Mouse (Mus musculus): ENCODE measurements around the gene Icosl. TPM values are rescaled to one million over a fixed set of nuclear protein-coding genes. Genes with fewer than 3 reads are reported as not detected.
"Not testable (repeated sequence)": the region's sequence is repeated elsewhere in the genome, so short reads cannot be mapped to it uniquely, and the experiment has no call there.

Icosl gene
- total RNA-seq, 1 experiment from 2014 or later: 10.0 TPM

DNA sequence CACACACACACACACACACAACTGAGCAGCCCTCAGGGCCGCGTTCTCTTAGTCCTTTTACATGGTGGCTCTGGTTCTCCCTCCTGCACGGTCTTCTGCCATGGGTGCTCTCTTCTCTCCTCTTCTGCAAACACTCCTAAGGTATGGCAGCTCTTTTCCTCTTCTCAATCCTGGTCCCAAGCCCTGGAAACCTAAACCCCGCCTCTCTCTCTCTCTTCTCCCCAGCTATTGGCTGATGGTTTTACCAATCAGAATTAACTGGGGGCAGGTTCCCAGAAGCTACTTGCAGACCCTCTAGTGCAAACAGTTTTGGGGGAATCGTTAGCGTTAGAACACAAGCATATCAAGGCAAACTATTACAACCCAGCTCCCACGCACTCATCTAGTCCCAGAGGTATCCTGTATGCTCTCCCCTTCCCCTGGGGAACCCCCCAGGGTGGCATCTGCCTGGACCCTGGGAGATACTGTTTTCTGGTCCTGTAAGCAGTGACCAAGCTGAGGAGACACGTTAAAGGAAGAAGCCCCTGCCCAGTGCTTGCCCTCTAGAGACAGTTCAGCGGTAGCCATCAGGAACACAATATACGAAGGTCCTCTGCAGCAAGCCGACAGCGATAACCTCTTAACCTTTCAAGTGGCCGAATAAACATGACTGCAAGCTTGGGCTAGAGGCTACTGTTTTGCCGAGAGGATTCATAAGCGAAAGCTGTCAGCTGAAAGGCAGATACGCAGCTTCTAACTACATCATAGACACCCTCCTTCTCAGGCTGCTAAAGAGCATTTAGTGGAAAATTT is 32.1 kb downstream of the Icosl start:
- ATAC-seq (replicated peaks; ENCODE audit: insufficient number of reproducible peaks, low FRiP score, low TSS enrichment, poor library complexity, severe bottlenecking): no peak

DNA sequence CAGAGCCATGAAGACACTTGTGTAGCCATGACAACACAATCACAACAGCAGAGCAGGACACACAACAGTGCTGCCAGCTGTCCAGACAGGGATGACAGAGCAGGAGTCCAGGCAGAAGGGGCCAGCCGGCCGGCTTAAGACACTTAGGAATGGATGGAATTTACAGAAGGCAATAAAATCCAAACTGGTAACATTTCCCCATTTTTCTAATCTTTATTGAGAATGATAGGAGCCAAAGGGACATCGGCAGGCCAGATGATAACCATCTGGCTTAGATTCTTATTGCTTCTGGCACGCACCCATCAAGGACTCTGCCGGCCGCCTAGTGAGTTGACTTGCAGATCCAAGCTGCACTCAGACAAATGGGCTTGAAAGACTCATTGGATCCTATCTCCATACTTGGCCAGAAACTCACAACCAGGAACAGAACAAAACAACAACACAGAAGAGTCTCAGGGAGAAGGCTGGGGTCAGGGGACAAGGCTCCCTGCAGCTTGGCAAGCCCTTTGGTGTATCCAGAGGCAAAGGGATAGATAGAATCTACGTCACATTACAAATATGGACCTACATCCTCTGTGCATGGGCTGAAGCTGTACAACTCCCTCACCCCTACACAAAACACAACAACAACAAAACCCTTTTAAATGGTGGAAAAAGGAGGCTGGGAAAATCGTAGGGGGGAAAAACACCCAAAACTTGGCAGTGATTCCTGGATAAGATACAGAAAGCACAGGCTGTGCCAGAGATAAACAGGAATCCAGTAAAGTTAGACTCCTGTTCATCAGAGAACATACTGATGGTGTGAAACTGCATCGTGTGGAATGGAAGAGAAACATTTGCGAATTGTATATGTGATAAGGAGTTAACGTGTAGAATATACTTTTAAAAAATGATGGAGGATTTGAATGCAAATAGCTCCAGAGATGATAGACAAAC is 35.7 kb downstream of the Icosl start:
- no peak for ATAC-seq (replicated peaks; ENCODE audit: insufficient number of reproducible peaks, low FRiP score, low TSS enrichment, poor library complexity, severe bottlenecking)

DNA sequence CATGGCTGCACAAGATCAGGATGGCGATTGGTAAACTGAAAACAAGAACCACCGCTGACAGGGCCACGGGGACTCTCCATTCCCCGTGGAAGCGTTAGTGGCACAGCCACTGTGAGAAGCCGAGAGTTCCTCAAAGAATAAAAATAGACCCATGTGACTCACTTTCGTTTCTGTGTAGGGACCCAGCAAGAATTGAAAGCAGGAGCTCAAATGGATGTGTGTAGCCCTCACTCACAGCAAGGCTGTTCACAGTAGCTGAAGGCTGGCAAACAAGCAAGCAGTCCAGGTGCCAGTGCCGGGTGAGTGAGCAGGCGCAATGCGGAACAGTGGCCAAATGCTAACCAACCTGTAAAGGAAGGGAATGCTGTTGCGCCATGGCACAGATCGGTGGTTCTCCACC is 36.4 kb downstream of the Icosl start:
- peak; percentile 79 for ATAC-seq (replicated peaks; ENCODE audit: insufficient number of reproducible peaks, low FRiP score, low TSS enrichment, poor library complexity, severe bottlenecking)

DNA sequence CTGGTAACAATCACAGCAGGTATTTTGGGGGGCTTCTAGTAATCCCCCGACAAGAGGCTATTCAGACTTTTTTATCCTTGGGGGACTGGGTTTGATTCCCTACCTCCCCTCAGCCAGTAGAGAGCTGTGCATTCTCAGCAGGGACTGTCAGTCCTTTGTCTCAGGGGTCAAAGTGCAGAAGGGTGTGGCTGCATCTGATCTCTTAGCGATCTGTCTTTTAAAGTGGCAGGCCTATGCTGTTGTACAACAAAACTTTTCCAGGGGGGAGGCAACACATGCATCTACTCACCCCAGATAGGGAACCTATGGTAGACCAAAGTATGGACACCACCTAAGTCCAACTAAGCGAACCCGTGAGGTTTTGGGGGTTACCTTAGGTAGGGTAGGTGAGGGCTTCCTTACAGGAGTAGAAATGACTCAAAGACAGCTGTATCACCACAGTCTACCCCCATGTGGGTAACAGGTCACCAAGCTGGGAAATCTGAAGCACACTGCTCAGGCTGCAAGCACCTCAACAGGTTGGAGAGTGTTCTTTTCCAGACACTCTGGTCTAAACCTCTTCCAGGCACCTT is 45.5 kb downstream of the Icosl start:
- ATAC-seq (replicated peaks; ENCODE audit: insufficient number of reproducible peaks, low FRiP score, low TSS enrichment, poor library complexity, severe bottlenecking): no peak

DNA sequence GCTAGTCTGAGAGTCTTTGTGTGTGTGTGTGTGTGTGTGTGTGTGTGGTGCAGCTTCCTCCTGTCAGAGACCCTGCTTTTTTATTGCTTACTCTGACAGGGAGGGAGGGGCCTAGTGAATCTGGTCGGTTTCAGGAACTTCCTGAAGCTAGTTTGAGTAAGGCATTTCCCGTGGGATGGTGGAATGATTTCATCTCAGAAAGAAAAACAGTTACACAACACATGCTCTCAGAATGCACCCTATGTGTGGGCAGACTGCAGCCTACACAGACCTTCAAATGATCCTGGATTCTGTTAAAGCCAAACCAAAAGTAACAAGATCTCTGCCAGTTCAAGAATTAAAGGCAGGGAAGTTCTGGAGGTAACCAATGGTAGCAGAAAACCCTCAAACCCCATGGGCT is 46.1 kb downstream of the Icosl start:
- no peak for ATAC-seq (replicated peaks; ENCODE audit: insufficient number of reproducible peaks, low FRiP score, low TSS enrichment, poor library complexity, severe bottlenecking)

DNA sequence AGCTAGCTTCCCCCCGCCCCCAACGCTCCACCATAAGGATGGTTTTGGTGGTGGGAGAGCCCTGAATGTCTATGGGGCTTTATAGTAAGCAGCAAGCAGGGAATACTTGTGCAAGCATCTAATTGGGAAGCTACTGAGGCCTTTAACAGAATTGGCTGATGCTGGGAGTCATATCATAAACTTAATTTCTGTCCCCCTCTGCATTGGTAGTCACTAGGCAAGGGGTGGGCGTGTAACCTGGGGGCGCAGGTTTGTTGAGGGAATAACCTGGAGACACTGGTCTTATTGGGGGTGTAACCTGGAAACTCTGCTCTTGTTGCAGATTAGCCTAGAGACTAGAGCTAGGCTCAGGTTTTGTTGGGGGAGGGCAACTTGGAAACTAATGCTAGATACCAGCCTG is 50.3 kb downstream of the Icosl start:
- ATAC-seq (replicated peaks; ENCODE audit: insufficient number of reproducible peaks, low FRiP score, low TSS enrichment, poor library complexity, severe bottlenecking): no peak

DNA sequence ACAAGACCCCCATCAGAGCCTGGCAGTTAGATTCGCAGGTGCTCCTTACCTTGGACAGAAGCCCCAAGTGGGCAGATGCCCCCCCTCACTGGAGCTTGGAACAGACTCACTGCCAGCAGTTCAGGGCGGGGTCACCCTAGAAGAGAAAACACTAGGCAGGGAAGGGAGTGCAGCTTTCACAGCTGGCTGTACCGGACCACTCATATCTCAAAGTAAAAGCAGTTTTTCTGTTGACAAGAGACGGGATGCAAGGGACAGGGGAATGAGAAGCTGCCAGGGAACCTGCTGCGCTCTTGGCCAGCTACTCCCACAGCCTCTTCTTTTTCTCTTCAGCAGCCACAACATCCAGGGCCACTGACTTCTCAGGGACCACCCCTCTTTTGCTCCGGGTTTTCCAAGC is 55.0 kb downstream of the Icosl start:
- not testable (repeated sequence) for ATAC-seq (replicated peaks; ENCODE audit: insufficient number of reproducible peaks, low FRiP score, low TSS enrichment, poor library complexity, severe bottlenecking)

DNA sequence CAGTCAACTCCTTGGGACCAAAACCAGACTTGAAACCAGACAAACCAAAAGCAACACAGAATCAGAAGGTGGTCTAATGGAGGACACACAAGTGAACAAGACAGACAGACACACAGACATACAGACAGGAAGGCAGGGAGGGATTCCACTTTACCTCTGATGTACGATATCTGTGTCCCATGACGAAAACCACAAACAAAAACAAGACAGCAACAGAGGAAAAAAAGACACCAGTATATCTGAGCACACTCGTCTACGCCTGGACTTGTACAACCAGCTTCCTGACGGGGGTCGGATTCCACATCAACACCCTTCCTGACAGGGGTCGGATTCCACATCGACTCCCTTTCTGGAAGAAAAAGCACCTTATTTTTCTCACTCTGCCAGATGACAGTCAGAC is 56.0 kb downstream of the Icosl start:
- ATAC-seq (replicated peaks; ENCODE audit: insufficient number of reproducible peaks, low FRiP score, low TSS enrichment, poor library complexity, severe bottlenecking): not testable (repeated sequence)

DNA sequence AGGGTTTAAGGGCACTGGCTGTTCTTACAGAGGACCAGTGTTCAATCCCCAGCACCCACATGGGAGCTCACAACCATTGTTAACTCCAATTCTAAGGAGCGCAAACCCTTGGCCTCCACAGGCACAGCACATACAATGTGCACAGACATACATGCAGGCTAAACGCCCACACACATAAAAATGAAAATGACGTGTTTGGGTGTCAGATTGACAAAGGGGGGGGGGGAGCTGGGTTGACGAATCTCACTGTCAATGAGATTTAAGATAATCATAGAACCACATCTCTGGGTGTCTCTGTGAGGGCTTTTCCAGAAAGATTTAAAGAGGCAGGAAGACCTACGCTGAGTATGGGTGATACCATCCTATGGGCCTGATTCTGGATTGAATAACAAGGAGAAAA is 57.2 kb downstream of the Icosl start:
- no peak for ATAC-seq (replicated peaks; ENCODE audit: insufficient number of reproducible peaks, low FRiP score, low TSS enrichment, poor library complexity, severe bottlenecking)

DNA sequence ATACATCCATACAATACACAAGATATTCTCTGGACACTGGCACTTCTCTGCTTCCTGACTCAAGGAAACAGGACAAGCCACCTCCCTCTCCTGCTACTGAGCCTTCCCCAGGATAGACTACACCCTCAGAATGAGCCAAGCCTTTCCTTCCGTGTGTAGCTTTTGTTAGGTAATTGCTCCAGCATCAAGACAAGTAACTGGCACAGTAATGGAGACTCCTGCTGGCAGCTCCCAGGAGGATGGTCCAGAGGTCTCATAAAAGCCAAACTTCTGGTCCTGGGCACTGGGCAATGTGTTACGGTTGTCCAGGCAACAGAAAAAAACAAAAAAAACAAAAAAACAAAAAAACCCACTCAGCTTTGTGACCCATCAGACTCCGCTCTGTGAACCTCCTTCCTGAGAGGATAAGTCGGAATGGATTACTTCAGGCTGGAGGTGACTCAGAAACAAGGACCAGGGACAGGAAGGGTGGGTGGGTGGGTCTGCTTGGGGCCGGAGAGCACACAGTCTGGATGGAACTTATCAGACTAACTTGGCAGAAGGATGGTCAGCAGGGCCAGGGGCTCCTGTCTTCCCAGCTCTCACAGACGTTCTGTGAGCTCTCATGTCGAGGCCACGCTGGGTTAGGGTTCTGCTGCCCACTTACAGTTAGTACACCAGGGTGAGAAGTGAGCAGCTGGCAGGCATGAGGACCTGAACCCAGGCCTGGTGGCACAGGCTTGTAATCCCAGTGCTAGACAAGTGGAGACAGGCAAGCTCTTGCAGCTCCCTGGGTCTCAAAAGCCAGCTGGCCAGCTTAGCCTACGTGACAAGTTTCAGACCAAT is 58.2 kb downstream of the Icosl start:
- no peak for ATAC-seq (replicated peaks; ENCODE audit: insufficient number of reproducible peaks, low FRiP score, low TSS enrichment, poor library complexity, severe bottlenecking)

DNA sequence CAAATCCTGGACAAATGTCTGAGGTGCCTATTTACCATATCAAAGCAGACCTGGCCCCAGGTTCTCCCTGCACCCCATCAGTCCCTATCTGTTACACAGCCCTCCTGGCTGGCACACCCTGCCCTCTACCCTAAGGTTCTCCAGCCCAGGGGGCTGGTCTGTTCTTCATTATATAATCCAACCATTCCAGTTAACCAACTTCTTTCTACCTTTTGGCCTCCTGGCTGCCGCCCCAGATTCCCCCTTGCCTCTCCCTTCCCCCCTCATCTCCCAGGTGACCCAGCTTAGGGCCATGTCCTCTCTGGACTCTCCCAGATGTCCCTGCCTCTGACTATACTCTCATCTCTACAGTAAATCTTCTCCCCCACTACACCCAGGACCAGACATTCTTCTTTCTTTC is 58.8 kb downstream of the Icosl start:
- ATAC-seq (replicated peaks; ENCODE audit: insufficient number of reproducible peaks, low FRiP score, low TSS enrichment, poor library complexity, severe bottlenecking): no peak

DNA sequence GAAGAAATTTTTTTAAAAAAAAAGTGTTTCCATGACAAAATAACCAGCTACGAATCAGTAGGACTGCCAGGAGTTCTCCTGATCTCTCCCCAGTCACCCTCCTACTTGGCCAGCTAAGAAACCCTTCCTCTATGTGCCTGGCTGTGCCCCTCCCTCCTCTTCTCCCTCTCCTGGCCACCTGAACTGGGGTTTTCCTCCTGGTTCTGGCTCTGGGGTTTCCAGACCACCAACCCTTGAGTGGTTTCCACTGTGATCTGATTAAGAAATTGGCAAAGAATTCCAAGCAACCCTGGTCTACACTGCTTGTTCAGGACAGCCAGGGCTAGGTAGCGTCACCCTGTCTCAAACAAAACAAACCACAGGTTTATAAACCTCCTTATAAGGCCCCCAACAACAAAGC is 59.5 kb downstream of the Icosl start:
- no peak for ATAC-seq (replicated peaks; ENCODE audit: insufficient number of reproducible peaks, low FRiP score, low TSS enrichment, poor library complexity, severe bottlenecking)

DNA sequence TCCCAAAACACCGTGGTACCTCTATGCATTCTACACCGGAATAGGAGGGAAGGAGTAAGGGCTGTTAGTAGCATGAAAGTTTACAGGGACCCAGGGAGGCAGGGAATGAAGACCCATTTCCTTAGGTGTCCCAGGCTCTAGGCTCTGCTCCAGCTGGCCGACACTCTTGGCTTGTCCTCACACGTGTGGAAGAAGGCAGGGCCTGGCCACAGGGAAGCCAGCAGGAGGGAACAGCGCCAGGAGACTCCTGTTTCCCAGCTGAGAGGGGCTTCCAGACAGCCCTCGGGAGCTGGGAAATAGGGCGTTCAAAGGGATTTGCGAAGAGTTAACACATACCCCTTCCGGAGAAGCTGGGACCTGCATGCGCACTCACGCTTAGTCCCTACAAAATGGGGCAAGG is 60.3 kb downstream of the Icosl start:
- no peak for ATAC-seq (replicated peaks; ENCODE audit: insufficient number of reproducible peaks, low FRiP score, low TSS enrichment, poor library complexity, severe bottlenecking)

DNA sequence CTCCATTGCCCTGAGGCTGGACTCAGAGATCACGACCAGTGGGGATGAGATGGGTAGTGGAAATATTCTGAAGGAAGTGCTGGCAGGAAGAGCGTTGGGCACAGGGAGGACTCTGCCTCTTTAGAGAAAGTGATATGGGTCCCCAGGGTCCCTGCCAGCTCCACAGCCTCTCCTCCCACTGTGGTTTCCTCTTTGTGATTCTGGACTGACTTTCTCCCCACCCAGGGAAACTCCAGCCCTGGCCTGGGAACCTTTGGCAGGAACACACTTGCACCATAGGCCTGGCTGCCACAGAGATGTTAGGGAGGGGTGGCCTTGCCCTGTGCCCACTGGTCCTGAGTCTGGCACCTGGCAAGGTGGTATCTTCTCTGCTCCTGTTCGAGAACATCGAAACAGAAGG is 60.9 kb downstream of the Icosl start:
- ATAC-seq (replicated peaks; ENCODE audit: insufficient number of reproducible peaks, low FRiP score, low TSS enrichment, poor library complexity, severe bottlenecking): no peak

Other genes with a start within 250 kb of the Icosl start
- gene Krtap10-4, start 242.2 kb upstream of the Icosl start, total RNA-seq (2017): not detected in 3 replicates
- not detected in 3 replicates for gene Krtap10-10, start 233.4 kb upstream of the Icosl start, total RNA-seq (2017)
- gene Gm36176, start 222.5 kb upstream of the Icosl start, total RNA-seq (2017): not detected in 3 replicates
- not detected in 3 replicates for gene Gm10318, start 216.4 kb upstream of the Icosl start, total RNA-seq (2017)
- not detected in 3 replicates for gene Gm3285, start 207.3 kb upstream of the Icosl start, total RNA-seq (2017)
- gene Lrrc3, start 166.8 kb upstream of the Icosl start, total RNA-seq (2017): not detected in 3 replicates
- 27.0 to 37.5 TPM (median 35.8 TPM) in 3 replicates for gene Trpm2, start 98.7 kb upstream of the Icosl start, total RNA-seq (2017)
- gene 1810043G02Rik, start 90.8 kb upstream of the Icosl start, total RNA-seq (2017): 4.8 to 8.2 TPM (median 5.5 TPM) in 3 replicates
- 46.0 to 51.9 TPM (median 46.4 TPM) in 3 replicates for gene Pfkl, start 59.2 kb upstream of the Icosl start, total RNA-seq (2017)
- not detected in 3 replicates for gene Dnmt3l, start 27.4 kb upstream of the Icosl start, total RNA-seq (2017)
- not detected in 3 replicates for gene Aire, start 25.7 kb upstream of the Icosl start, total RNA-seq (2017)
- 25.6 to 38.1 TPM (median 29.0 TPM) in 3 replicates for gene D10Jhu81e, start 100.5 kb downstream of the Icosl start, total RNA-seq (2017)
- 8.8 to 11.7 TPM (median 9.8 TPM) in 3 replicates for gene Pwp2, start 115.8 kb downstream of the Icosl start, total RNA-seq (2017)
- 30.4 to 42.5 TPM (median 37.6 TPM) in 3 replicates for gene Trappc10, start 175.3 kb downstream of the Icosl start, total RNA-seq (2017)